Mouse (Mus musculus) brown adipose tissue, adult 24 weeks (tissue): Measurements from ENCODE around the gene Gorab. TPM values are rescaled to one million over a fixed set of nuclear protein-coding genes. Genes with fewer than 3 reads are reported as not detected.

Source experiments
- H3K27ac ChIP-seq: fragments of 200-500 bp; replicated peaks from 2 replicates; pipeline ENCODE4 v1.5.1; 2012; ENCODE audit warnings: low read depth, mild to moderate bottlenecking, low read length
- H3K4me1 ChIP-seq: fragments of 200-500 bp; 2 replicates; pipeline ENCODE4 v1.6.1; 2012; ENCODE audit warnings: low read length, mixed read lengths; ENCODE audit not compliant: control insufficient read depth, insufficient read depth, insufficient read length
- H3K4me3 ChIP-seq: fragments of 200-500 bp; 2 replicates; pipeline ENCODE4 v1.5.1; 2012; ENCODE audit warnings: low read depth, mild to moderate bottlenecking, low read length, moderate library complexity; ENCODE audit not compliant: insufficient read depth
- polyA plus RNA-seq: library from polyadenylated mRNA; stranded (reverse); fragments of >200 nt; gene quantifications from 2 replicates; pipeline ENCODE4 v1.2.4, GENCODE M21; 2012; ENCODE audit not compliant: missing spikeins, insufficient read depth, insufficient read length

Gorab gene
- polyA plus RNA-seq: 4.0 and 5.5 TPM in 2 replicates

GRCm38 (mm10) chr1:163403498-163404126 lies at the start of gene Gorab:
Gorab (minus strand) TSS chr1:163403669.
- H3K4me1 ChIP-seq: peaks cover 3% of the 10 kb centered on the region
- H3K27ac ChIP-seq: peak within 1 kb of the TSS; percentile 91
- H3K4me3 ChIP-seq: peak within 1 kb of the TSS; percentile 79

DNA sequence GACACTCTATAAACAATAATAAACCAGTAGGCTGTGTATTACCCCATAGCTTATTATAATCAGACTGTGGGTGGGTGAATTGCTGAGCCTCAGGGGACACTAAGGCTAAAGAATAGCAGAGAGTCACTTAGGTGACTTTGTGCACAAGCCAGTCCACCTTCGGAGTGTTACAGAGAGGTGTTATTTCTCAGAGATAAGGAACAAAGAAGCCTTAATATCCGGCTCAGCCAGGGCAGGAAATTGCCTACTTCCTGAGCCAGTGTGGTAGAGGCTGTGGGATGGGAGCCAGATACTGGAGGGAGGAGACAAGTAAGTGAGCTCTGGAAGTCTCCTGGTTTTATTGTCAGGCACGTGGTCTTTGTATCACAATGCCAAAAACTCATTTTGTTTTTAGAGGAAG lies 40.4 kb upstream of the Gorab start:
- no peak overlapping the region for H3K4me3 ChIP-seq
- no peak overlapping the region for H3K27ac ChIP-seq
- H3K4me1 ChIP-seq: peaks cover 3% of the 10 kb centered on the region; the same call in 1 of the 2 replicates

DNA sequence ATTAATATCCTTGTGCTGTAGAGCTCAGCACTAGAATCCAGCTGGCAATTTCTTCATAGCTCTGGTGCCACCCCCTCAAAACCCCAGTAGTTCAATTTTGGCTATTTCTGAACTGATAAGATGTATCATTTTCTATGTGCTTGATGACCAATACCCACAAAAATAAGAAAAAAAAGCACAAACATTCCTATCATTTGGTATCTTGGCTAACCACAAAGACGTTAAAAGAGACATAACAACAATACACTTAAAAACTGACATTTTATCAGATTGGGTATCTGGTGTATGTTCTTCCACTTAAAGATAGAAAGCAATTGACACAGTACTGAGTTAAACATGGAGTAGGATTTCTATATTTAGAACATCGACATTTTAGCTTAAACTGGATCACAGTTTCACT lies 35.5 kb upstream of the Gorab start:
- H3K27ac ChIP-seq: no peak overlapping the region
- no peak overlapping the region for H3K4me3 ChIP-seq

DNA sequence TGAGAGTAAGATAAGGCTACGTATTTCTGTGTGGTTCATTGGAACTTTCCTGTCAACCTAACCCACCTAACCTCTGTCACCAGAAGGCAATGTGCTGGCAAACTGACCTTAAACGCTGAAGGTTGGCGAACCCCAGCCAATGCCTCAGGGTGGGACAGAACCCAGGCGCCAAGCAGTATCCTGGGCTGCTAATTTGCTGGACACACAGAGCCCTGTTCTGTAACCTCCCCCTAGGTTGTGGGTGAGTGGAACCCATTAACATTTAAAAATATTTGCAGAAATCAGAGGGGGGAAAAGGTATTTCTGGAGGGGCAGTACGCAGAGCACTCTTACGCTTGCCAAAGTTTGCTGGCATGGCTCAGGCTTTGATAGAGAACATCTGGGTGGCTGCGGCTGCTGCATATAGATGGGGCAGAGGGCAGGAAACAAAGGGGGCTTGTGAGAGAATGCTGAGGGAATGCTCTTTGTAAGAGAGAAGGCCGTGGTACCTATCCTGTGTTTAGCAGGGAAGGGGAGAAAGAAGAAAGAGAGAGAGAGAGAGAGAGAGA lies 20.1 kb upstream of the Gorab start:
- no peak overlapping the region for H3K4me3 ChIP-seq
- no peaks in the 10 kb centered on the region for H3K4me1 ChIP-seq
- no peak overlapping the region for H3K27ac ChIP-seq

More for the DNA sequence above, 35.5 kb upstream of the Gorab start:
- peaks cover 3% of the 10 kb centered on the region; the same call in 1 of the 2 replicates for H3K4me1 ChIP-seq

DNA sequence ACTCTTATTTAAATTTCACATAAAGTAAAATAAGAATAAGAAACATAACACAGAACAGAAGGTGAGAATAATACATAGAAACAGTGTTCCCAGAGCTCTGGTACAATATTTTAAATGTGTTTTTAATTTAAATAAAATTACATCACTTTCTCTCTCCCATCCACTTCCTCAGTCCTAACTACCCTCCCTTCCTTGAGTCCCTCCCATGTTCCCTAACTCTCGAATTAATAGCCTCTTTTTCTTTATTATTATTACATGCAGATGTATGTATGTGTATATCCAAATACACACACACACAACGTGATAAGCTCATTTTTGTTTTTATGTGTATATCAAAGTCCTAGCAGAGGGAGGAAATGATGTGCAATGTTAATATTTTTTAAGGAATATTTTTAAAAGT lies 13.7 kb upstream of the Gorab start:
- H3K4me1 ChIP-seq: no peaks in the 10 kb centered on the region
- H3K4me3 ChIP-seq: no peak overlapping the region
- H3K27ac ChIP-seq: no peak overlapping the region

DNA sequence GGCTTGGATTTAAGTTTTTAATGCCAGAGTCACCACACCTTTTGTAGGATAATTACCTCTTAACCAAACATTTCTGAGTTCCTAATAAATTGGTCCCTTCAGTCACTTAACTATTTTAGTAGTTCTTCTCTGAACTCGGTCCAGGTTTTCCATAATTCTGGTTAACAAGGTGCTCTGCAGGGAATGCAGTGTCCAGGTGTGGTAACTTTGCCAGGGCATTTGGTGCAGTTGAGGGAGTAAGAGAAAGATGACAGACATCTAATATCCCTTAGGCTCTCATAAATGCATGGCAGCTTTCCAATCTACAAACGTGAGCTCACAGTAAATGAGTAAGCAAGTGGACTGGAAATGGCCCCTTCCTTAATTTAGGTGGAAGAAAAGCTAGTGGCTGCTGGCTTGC lies 10.7 kb upstream of the Gorab start:
- H3K27ac ChIP-seq: no peak overlapping the region
- no peaks in the 10 kb centered on the region for H3K4me1 ChIP-seq

DNA sequence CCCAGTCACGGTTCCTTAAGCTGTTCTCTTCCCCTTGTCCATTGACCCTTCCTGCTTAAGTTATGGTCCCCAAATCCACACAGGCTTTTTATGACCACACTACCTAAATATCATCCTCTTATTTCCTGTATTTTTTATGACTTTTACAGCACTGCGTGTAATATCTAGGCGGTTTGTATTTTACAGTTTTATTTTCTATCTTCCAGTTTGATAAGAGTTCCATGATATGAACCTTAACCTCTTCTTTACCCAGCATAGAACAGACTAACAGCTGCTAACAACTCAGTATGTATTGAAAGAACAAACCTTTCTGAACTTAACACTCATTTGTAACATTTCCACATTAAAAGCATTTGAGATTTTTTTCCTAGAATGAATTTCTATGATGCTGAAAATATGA lies 2.7 kb upstream of the Gorab start:
- H3K4me3 ChIP-seq: no peak overlapping the region
- peaks cover 3% of the 10 kb centered on the region for H3K4me1 ChIP-seq
- no peak overlapping the region for H3K27ac ChIP-seq

More for the DNA sequence above, 10.7 kb upstream of the Gorab start:
- H3K4me3 ChIP-seq: no peak overlapping the region

- Histone ChIP-seq H3K4me3 (no peak overlapping the region), H3K4me1 (no peaks in the 10 kb centered on the region), H3K27ac (no peak overlapping the region)
Observed at GRCm38 (mm10) chr1:163391321-163391720, 12.1 kb downstream of the Gorab start.

GRCm38 (mm10) chr1:163390044-163390443 lies 13.4 kb downstream of the Gorab start:
- Histone ChIP-seq H3K4me3 (no peak overlapping the region), H3K27ac (no peak overlapping the region), H3K4me1 (0 out of 2 replicates have a peak, but pooled peaks cover 2% of the 10 kb centered on the region)

- Histone ChIP-seq H3K4me1 (peaks cover 15% of the 10 kb centered on the region; the same call in 1 of the 2 replicates), H3K27ac (0 out of 2 replicates have a peak overlapping the region, but pooled peaks have one; percentile 85), H3K4me3 (no peak overlapping the region)
Observed at GRCm38 (mm10) chr1:163386196-163386595, 17.3 kb downstream of the Gorab start.

DNA sequence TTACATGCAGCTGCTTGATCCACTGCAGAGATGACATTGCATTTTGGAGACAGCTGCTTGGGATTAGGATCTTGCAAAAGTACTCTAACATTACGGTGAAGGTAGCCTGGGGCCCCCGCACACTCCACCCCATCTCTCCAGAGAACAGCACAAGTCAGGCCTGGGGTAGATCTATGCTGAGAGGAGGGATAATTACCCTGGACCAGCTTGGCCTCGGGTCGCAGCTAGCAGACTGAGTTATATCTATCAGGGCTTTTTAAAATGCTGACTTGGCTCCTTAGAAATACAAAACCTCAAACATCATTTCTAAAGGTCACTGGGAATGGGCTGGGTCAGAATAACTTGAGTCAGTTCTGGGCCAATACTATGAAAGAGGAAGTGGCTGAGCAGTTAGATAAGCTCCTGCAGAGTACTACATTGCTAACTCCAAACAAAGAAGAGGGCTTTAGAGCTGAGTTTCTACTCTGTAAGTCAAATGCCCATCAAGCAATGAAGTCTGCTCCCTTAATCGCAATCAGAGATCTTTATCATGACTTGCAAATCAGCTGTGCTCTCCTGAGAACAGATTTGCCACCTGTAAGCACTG lies 19.9 kb downstream of the Gorab start:
- peak overlapping the region; percentile 51; the same call in 1 of the 2 replicates for H3K27ac ChIP-seq

GRCm38 (mm10) chr1:163382048-163382719 lies 21.3 kb downstream of the Gorab start:
- peaks cover 23% of the 10 kb centered on the region; the same call in 1 of the 2 replicates for H3K4me1 ChIP-seq
- H3K27ac ChIP-seq: peak overlapping the region; percentile 92
- H3K4me3 ChIP-seq: no peak overlapping the region

More for the DNA sequence above, 19.9 kb downstream of the Gorab start:
- Histone ChIP-seq H3K4me1 (peaks cover 23% of the 10 kb centered on the region; the same call in 1 of the 2 replicates), H3K4me3 (no peak overlapping the region)

DNA sequence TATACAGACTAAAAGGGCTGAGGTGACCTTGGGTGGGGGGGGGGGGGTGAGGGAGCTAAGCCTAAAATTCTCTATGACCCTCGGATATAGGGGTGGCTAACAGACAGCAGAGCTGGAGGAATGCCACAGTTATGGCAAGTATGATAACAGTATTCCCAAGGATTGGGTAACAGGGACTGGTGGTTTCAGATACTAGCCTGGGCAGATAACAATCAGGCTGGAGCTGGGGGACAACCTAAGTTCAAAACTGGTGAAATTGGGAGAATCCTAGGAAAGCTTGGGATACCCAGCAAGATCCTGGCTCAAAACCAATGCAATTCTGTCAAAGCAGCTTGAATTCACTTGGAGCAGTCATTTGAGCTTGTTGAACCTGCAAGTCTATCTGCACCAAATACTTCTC lies 22.9 kb downstream of the Gorab start:
- peak overlapping the region; percentile 77 for H3K27ac ChIP-seq
- no peak overlapping the region for H3K4me3 ChIP-seq
- H3K4me1 ChIP-seq: peaks cover 21% of the 10 kb centered on the region; the same call in 1 of the 2 replicates

- H3K27ac ChIP-seq: peak overlapping the region; percentile 81
- no peak overlapping the region for H3K4me3 ChIP-seq
- H3K4me1 ChIP-seq: peaks cover 21% of the 10 kb centered on the region; the same call in 1 of the 2 replicates
Observed at GRCm38 (mm10) chr1:163380072-163380471, 23.4 kb downstream of the Gorab start.

DNA sequence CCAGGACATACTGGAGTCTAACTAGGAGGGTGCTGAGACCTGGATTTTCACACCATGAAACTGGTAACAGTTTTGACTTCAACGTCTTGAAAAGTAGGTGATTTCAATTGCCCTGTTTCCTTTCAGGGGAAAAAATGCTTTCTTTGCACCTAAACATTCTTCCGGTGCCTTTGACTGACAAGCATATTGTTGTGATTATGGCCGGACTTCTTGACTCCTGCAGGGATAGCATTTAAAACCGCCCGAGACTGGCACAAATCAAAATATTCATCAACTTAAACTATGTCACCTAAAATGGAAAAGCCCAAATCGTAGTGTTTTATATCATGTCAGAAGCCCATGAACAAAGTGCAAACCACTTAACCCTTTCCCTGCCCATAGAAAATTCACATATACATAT lies 25.5 kb downstream of the Gorab start:
- Histone ChIP-seq H3K27ac (no peak overlapping the region), H3K4me3 (no peak overlapping the region), H3K4me1 (peaks cover 19% of the 10 kb centered on the region; the same call in 1 of the 2 replicates)
